Mouse (Mus musculus): Measurements from ENCODE around the gene Neil3. TPM values are rescaled to one million over a fixed set of nuclear protein-coding genes. Genes with fewer than 3 reads are reported as not detected.

Neil3 gene
- polyA plus RNA-seq, 1 experiment: 11.7 TPM

GRCm38 (mm10) chr8:53604906-53605305, 34.0 kb downstream of the Neil3 start:
- Histone ChIP-seq H3K36me3 (ENCODE audit: control insufficient read depth, insufficient read depth, low read length, poor library complexity, severe bottlenecking) (no peaks in the 10 kb centered on the region), H3K4me1 (ENCODE audit: control insufficient read depth, insufficient read depth, low read length) (no peaks in the 10 kb centered on the region), H3K27me3 (ENCODE audit: control insufficient read depth, insufficient read depth, low read length, poor library complexity, severe bottlenecking) (no peaks in the 10 kb centered on the region), H3K9ac (ENCODE audit: low read depth, poor library complexity, severe bottlenecking) (no peak overlapping the region), H3K4me3 (ENCODE audit: low read depth, low read length) (no peak overlapping the region), H3K9me3 (replicated peaks; ENCODE audit: control insufficient read depth, insufficient read depth, low read length, poor library complexity, severe bottlenecking) (no peaks in the 10 kb centered on the region), H3K27ac (ENCODE audit: insufficient read depth, low read length) (no peak overlapping the region)
- TF ChIP-seq CTCF (IDR thresholded peaks at IDR 0.05; ENCODE audit: low read depth, low read length) (no peak), EP300 (IDR thresholded peaks at IDR 0.05; ENCODE audit: insufficient read depth, low read depth, low read length) (no peak)

- no peak for TF ChIP-seq EP300 (IDR thresholded peaks at IDR 0.05; ENCODE audit: insufficient read depth, low read depth, low read length)
- TF ChIP-seq POLR2A (IDR thresholded peaks at IDR 0.05; ENCODE audit: insufficient read depth, low read length): no peak
- TF ChIP-seq CTCF (IDR thresholded peaks at IDR 0.05; ENCODE audit: low read depth, low read length): no peak
- Histone ChIP-seq H3K9me3 (replicated peaks; ENCODE audit: control insufficient read depth, insufficient read depth, low read length, poor library complexity, severe bottlenecking) (no peaks in the 10 kb centered on the region), H3K4me3 (ENCODE audit: low read depth, low read length) (no peak overlapping the region), H3K9ac (ENCODE audit: low read depth, poor library complexity, severe bottlenecking) (no peak overlapping the region), H3K36me3 (ENCODE audit: control insufficient read depth, insufficient read depth, low read length, poor library complexity, severe bottlenecking) (no peaks in the 10 kb centered on the region), H3K4me1 (ENCODE audit: control insufficient read depth, insufficient read depth, low read length) (no peaks in the 10 kb centered on the region), H3K27ac (ENCODE audit: insufficient read depth, low read length) (no peak overlapping the region), H3K27me3 (ENCODE audit: control insufficient read depth, insufficient read depth, low read length, poor library complexity, severe bottlenecking) (no peaks in the 10 kb centered on the region)
These were observed 35.2 kb downstream of the Neil3 start for GRCm38 (mm10) chr8:53603672-53604071.

GRCm38 (mm10) chr8:53600826-53601225, 38.0 kb downstream of the Neil3 start:
- H3K4me3 ChIP-seq (ENCODE audit: low read depth, low read length): no peak overlapping the region
- H3K27ac ChIP-seq (ENCODE audit: insufficient read depth, low read length): no peak overlapping the region
- no peaks in the 10 kb centered on the region for H3K4me1 ChIP-seq (ENCODE audit: control insufficient read depth, insufficient read depth, low read length)
- no peak overlapping the region for H3K9ac ChIP-seq (ENCODE audit: low read depth, poor library complexity, severe bottlenecking)
- no peaks in the 10 kb centered on the region for H3K9me3 ChIP-seq (replicated peaks; ENCODE audit: control insufficient read depth, insufficient read depth, low read length, poor library complexity, severe bottlenecking)
- no peaks in the 10 kb centered on the region for H3K36me3 ChIP-seq (ENCODE audit: control insufficient read depth, insufficient read depth, low read length, poor library complexity, severe bottlenecking)
- H3K27me3 ChIP-seq (ENCODE audit: control insufficient read depth, insufficient read depth, low read length, poor library complexity, severe bottlenecking): no peaks in the 10 kb centered on the region
- TF ChIP-seq POLR2A (IDR thresholded peaks at IDR 0.05; ENCODE audit: insufficient read depth, low read length) (no peak), CTCF (IDR thresholded peaks at IDR 0.05; ENCODE audit: low read depth, low read length) (no peak), EP300 (IDR thresholded peaks at IDR 0.05; ENCODE audit: insufficient read depth, low read depth, low read length) (no peak)

GRCm38 (mm10) chr8:53600025-53600811, 38.6 kb downstream of the Neil3 start:
- Histone ChIP-seq H3K27ac (ENCODE audit: insufficient read depth, low read length) (no peak overlapping the region), H3K9me3 (replicated peaks; ENCODE audit: control insufficient read depth, insufficient read depth, low read length, poor library complexity, severe bottlenecking) (no peaks in the 10 kb centered on the region), H3K36me3 (ENCODE audit: control insufficient read depth, insufficient read depth, low read length, poor library complexity, severe bottlenecking) (no peaks in the 10 kb centered on the region), H3K9ac (ENCODE audit: low read depth, poor library complexity, severe bottlenecking) (no peak overlapping the region), H3K4me3 (ENCODE audit: low read depth, low read length) (no peak overlapping the region), H3K4me1 (ENCODE audit: control insufficient read depth, insufficient read depth, low read length) (no peaks in the 10 kb centered on the region), H3K27me3 (ENCODE audit: control insufficient read depth, insufficient read depth, low read length, poor library complexity, severe bottlenecking) (no peaks in the 10 kb centered on the region)
- no peak for TF ChIP-seq EP300 (IDR thresholded peaks at IDR 0.05; ENCODE audit: insufficient read depth, low read depth, low read length)
- no peak for TF ChIP-seq CTCF (IDR thresholded peaks at IDR 0.05; ENCODE audit: low read depth, low read length)
- TF ChIP-seq POLR2A (IDR thresholded peaks at IDR 0.05; ENCODE audit: insufficient read depth, low read length): no peak

GRCm38 (mm10) chr8:53598101-53598500, 40.8 kb downstream of the Neil3 start:
- H3K9me3 ChIP-seq (replicated peaks; ENCODE audit: control insufficient read depth, insufficient read depth, low read length, poor library complexity, severe bottlenecking): no peaks in the 10 kb centered on the region
- H3K27ac ChIP-seq (ENCODE audit: insufficient read depth, low read length): no peak overlapping the region
- no peak overlapping the region for H3K9ac ChIP-seq (ENCODE audit: low read depth, poor library complexity, severe bottlenecking)
- no peak for TF ChIP-seq CTCF (IDR thresholded peaks at IDR 0.05; ENCODE audit: low read depth, low read length)
- no peak for TF ChIP-seq EP300 (IDR thresholded peaks at IDR 0.05; ENCODE audit: insufficient read depth, low read depth, low read length)
- no peak for TF ChIP-seq POLR2A (IDR thresholded peaks at IDR 0.05; ENCODE audit: insufficient read depth, low read length)
- no peak overlapping the region for H3K4me3 ChIP-seq (ENCODE audit: low read depth, low read length)
- H3K36me3 ChIP-seq (ENCODE audit: control insufficient read depth, insufficient read depth, low read length, poor library complexity, severe bottlenecking): no peaks in the 10 kb centered on the region
- no peaks in the 10 kb centered on the region for H3K27me3 ChIP-seq (ENCODE audit: control insufficient read depth, insufficient read depth, low read length, poor library complexity, severe bottlenecking)
- no peaks in the 10 kb centered on the region for H3K4me1 ChIP-seq (ENCODE audit: control insufficient read depth, insufficient read depth, low read length)

GRCm38 (mm10) chr8:53591777-53592176, 47.1 kb downstream of the Neil3 start:
- no peaks in the 10 kb centered on the region for H3K36me3 ChIP-seq (ENCODE audit: control insufficient read depth, insufficient read depth, low read length, poor library complexity, severe bottlenecking)
- H3K9ac ChIP-seq (ENCODE audit: low read depth, poor library complexity, severe bottlenecking): no peak overlapping the region
- H3K27me3 ChIP-seq (ENCODE audit: control insufficient read depth, insufficient read depth, low read length, poor library complexity, severe bottlenecking): no peaks in the 10 kb centered on the region
- TF ChIP-seq POLR2A (IDR thresholded peaks at IDR 0.05; ENCODE audit: insufficient read depth, low read length) (no peak), EP300 (IDR thresholded peaks at IDR 0.05; ENCODE audit: insufficient read depth, low read depth, low read length) (no peak), CTCF (IDR thresholded peaks at IDR 0.05; ENCODE audit: low read depth, low read length) (no peak)
- no peak overlapping the region for H3K4me3 ChIP-seq (ENCODE audit: low read depth, low read length)
- H3K9me3 ChIP-seq (replicated peaks; ENCODE audit: control insufficient read depth, insufficient read depth, low read length, poor library complexity, severe bottlenecking): no peaks in the 10 kb centered on the region
- no peak overlapping the region for H3K27ac ChIP-seq (ENCODE audit: insufficient read depth, low read length)
- H3K4me1 ChIP-seq (ENCODE audit: control insufficient read depth, insufficient read depth, low read length): no peaks in the 10 kb centered on the region
